Mouse (Mus musculus) neural tube, embryonic 12.5 days (tissue): ENCODE results near the gene Sncb. TPM values are rescaled to one million over a fixed set of nuclear protein-coding genes. Genes with fewer than 3 reads are reported as not detected.

Experiments
- ATAC-seq: fragments of 200-750 bp; cut with Nextera tagmentation; 2 replicates; pipeline ENCODE4 v1.8.0; 2017; ENCODE audit warnings: low read depth, mild to moderate bottlenecking, moderate TSS enrichment, moderate library complexity; ENCODE audit not compliant: low FRiP score
- H3K27ac ChIP-seq: fragments of 300-500 bp; sonication (generic); 2 replicates; pipeline ENCODE4 v1.5.1; 2016
- H3K27me3 ChIP-seq: fragments of 300-500 bp; sonication (generic); replicated peaks from 2 replicates; pipeline ENCODE4 v1.6.1; 2016; ENCODE audit warnings: mild to moderate bottlenecking
- H3K36me3 ChIP-seq: fragments of 300-500 bp; sonication (generic); 2 replicates; pipeline ENCODE4 v1.6.1; 2016; ENCODE audit warnings: mild to moderate bottlenecking
- H3K4me1 ChIP-seq: fragments of 300-500 bp; sonication (generic); 2 replicates; pipeline ENCODE4 v1.6.1; 2016
- H3K4me2 ChIP-seq: fragments of 300-500 bp; sonication (generic); replicated peaks from 2 replicates; pipeline ENCODE4 v1.6.1; 2016; ENCODE audit warnings: mild to moderate bottlenecking
- H3K4me3 ChIP-seq: fragments of 300-500 bp; sonication (generic); 2 replicates; pipeline ENCODE4 v1.5.1; 2016
- H3K9ac ChIP-seq: fragments of 300-500 bp; sonication (generic); 2 replicates; pipeline ENCODE4 v1.6.1; 2016; ENCODE audit warnings: mild to moderate bottlenecking
- H3K9me3 ChIP-seq: fragments of 300-500 bp; sonication (generic); 2 replicates; pipeline ENCODE4 v1.6.1; 2016; ENCODE audit warnings: mild to moderate bottlenecking
- WGBS: fragments of 180-500 bp; shearing (Covaris S2); methylation state at CpG from one replicate; pipeline ENCODE4 v1.1.7; 2016; 5-methylcytosine and 5-hydroxymethylcytosine counted together
- polyA plus RNA-seq: library from polyadenylated mRNA; unstranded; fragments of >200 nt; fragmentation: Nextera tagmentation; extraction: Ambion mirVana; gene quantifications from 2 replicates; pipeline ENCODE4 v1.2.1, GENCODE M21; 2016

Sncb gene
- polyA plus RNA-seq, 1 experiment from 2014 or later, result 4.2 TPM

DNA sequence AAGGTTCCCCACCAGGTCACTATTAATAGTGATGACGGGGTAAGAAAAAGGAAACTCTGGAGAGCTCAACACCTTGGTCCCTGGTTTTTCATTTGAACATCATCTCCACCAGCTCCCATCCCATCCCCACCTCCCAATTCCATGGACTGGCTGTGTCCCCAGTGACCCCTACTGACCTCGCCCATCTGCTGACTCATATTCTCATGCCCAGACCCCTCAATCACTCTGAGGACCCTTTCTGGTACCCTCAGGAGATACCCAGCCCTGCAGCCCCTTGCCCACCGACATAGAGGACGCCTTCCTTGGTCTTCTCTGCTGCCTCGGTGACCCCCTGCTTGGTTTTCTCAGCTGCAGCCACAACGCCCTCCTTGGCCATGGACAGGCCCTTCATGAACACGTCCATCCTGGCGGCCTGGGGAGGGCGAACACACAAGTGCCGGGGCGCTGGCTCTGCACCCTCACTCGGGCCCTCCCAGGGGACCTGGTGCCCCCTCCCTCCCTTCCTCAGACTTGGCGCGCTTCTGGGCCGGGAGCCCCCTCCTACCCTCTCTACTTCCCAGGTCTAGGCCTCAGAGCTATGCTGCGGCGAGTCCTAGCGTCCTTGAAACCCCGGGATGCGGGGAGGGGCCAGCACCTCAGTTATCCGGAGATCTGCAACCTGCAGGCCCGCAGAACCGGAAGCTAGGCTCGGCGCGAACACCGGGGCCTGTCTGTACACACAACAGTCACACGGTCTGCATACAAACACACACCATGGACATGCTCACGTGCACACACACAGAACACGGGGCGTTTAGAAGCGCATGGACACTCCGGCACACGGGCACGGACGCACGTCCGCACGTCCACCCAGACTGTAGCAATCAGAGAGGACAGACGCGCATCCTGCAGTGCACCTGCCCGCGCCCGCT is 859 bp downstream of the Sncb start:
- Histone ChIP-seq H3K27ac (no peak overlapping the region), H3K9ac (peak overlapping the region; percentile 44), H3K27me3 (peaks cover 56% of the 10 kb centered on the region), H3K4me1 (peaks cover 14% of the 10 kb centered on the region), H3K4me3 (peak overlapping the region; percentile 41), H3K36me3 (no peaks in the 10 kb centered on the region), H3K4me2 (peak overlapping the region; percentile 77), H3K9me3 (no peaks in the 10 kb centered on the region)
- peak; percentile 61; the same call in 1 of the 2 replicates for ATAC-seq
- WGBS, result 4% methylated on average over 44 of the region's 44 CpGs

DNA sequence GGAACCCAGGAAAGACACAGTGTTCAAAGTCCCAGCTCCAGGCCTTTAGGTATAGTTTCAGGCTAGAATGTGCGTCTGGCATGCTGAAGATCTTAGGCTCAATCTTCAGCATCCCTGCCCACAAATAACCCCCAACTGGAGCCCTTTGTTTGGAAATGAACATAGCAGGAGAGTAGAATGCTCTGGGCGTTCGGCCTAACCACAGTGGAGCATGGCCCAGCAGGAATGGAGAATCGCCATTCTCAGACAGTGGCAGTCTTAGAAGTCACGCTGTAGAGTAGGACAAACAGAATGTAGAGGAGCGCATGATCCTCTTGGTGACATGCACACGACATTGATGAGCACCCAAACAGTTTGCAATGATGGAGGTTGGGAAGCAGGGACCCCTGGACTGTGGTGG is 5.5 kb downstream of the Sncb start:
- Histone ChIP-seq H3K9me3 (no peaks in the 10 kb centered on the region), H3K9ac (no peak overlapping the region), H3K4me3 (no peak overlapping the region), H3K27ac (no peak overlapping the region), H3K4me1 (peaks cover 40% of the 10 kb centered on the region), H3K4me2 (no peak overlapping the region), H3K36me3 (no peaks in the 10 kb centered on the region), H3K27me3 (peaks cover 38% of the 10 kb centered on the region)
- 80% methylated on average over 7 of the region's 7 CpGs for WGBS
- no peak for ATAC-seq

DNA sequence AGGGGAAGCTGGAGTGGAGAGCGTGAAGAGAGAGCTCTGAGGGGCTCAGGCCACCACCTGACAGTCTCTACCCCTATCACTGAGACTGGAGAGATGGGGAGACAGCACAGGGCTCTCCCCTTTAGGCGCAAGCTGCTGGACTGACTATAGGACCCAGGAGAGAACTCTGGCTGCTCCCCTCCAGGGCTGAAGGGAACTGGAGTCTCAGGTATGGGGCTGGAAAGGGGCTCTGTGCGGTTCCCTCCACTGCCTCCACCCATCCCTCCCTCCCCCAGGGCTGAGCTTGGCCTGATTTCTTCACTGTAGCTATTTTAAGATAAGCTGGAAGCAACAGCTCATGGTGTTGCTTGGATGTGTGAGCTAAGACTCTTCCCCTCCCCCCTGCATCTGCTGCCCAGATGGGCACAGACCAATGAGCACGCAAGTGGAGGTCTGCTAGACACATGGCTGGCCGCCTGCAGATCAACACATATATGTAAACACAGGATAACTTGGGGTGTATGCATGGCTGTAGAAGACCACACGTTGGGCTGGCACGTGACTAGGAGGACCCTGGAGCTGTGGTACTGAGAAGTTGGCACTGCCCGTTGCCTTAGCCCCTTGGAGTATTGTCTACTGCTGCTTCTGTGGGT is 6.1 kb downstream of the Sncb start:
- Histone ChIP-seq H3K36me3 (no peaks in the 10 kb centered on the region), H3K4me1 (peaks cover 40% of the 10 kb centered on the region), H3K27ac (no peak overlapping the region), H3K27me3 (peaks cover 32% of the 10 kb centered on the region), H3K9me3 (no peaks in the 10 kb centered on the region), H3K4me2 (no peak overlapping the region; the same call in 1 of the 2 replicates), H3K9ac (no peak overlapping the region), H3K4me3 (no peak overlapping the region)
- no peak for ATAC-seq
- 66% methylated on average over 8 of the region's 8 CpGs for WGBS

DNA sequence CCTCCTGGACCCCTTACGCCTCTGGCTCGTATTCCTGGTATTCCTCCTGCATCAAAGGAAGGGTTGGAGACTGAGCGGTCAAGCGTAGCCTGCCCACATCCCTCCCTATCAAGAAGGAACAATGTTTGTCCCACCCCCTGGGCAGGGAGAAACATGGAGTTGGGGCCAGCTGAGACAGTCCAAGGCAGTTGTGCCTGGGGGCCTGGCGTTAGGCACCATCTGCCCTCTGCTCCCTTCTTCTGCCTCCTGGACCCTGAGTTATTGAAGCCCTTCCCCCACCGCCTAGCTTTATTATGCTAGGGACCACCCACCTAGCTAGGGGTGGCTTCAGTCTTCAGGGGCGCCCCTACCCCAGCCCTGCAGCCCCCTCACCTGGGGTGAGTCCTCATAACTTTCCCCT is 6.9 kb downstream of the Sncb start:
- no peaks in the 10 kb centered on the region for H3K36me3 ChIP-seq
- H3K9ac ChIP-seq, result peak overlapping the region; percentile 47; the same call in 1 of the 2 replicates
- no peak overlapping the region for H3K27ac ChIP-seq
- ATAC-seq, result 0 out of 2 replicates have a peak, but pooled peaks have one; percentile 3
- WGBS, result 6% methylated on average over 7 of the region's 7 CpGs
- H3K27me3 ChIP-seq, result peaks cover 24% of the 10 kb centered on the region
- no peaks in the 10 kb centered on the region for H3K9me3 ChIP-seq
- H3K4me2 ChIP-seq, result peak overlapping the region; percentile 81
- no peak overlapping the region for H3K4me3 ChIP-seq
- H3K4me1 ChIP-seq, result peaks cover 46% of the 10 kb centered on the region

DNA sequence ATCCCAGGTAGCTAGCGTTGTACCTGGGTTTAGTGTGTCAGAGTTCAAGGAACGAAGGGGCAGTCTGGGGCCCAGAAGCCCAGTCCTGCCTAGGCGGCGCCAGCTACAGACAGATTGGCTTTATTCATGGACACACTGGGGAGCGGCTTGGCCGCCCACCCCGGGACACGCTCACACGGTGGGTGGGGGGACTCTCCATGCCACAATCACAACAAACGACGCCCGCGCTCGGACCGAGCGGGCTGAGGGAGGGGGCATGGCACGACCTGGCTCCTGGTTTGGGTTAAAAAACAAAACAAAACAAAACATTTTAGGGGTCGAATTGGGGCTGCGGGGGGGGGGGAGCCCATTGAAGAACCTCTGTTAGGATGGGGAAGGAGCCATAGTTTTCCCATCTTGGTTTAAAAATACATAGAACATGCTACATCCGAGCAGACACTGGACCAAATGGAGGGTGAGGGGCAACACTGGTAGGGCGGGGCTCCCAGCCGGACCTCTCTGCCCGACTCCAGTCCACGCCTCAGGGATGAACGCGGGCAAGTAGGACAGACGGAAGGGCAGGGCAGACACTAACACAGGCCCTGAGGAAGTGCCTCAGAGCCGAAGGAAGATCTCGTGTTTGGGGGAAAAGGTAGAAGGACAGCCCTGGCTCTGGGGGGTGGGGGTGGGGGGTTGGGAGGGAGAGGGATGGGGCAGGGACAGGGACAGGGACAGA is 7.5 kb downstream of the Sncb start:
- 1% methylated on average over 29 of the region's 29 CpGs for WGBS
- Histone ChIP-seq H3K27me3 (peaks cover 18% of the 10 kb centered on the region), H3K36me3 (no peaks in the 10 kb centered on the region), H3K27ac (no peak overlapping the region), H3K9ac (peak overlapping the region; percentile 47), H3K4me3 (peak overlapping the region; percentile 40), H3K4me1 (peaks cover 48% of the 10 kb centered on the region), H3K4me2 (peak overlapping the region; percentile 81), H3K9me3 (no peaks in the 10 kb centered on the region)
- ATAC-seq, result peak; percentile 11; the same call in 1 of the 2 replicates

DNA sequence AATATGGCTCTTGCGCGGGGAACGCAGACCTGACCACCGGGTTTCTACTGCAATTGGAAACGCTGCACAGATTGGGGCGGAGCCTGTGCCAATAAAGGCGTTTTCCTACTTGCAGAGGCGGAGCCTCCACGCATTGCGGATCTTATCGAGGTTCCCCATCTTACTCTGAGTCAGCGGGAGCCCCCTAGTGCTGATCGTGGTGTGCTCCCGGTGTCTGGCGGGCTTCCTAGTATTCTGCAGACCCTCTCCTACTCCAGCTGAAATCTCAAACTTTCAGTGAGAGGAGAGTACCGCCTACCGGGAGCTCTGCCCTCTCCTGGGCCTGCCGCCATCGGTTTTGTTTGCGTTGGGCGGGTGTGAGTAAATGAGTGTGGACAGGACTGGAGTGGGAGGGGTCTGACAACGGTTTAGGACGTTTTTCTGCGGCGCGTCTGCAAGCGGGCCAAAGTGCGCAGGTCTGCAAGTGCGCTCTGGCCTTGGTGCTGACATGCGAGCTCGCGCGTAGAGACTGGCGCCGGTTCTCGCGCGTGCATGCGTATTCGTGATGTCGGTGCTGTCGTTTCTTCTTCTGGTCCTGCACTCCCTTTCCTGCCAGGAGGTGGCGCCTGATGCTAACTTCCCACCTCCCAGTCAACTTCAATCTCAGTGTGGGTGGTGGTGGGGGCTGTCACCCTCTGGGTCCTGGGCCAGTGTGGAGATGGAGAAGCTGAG is 8.2 kb downstream of the Sncb start:
- Histone ChIP-seq H3K4me3 (peak overlapping the region; percentile 40), H3K9ac (peak overlapping the region; percentile 47), H3K4me1 (peaks cover 48% of the 10 kb centered on the region), H3K36me3 (no peaks in the 10 kb centered on the region), H3K9me3 (no peaks in the 10 kb centered on the region), H3K27ac (peak overlapping the region; percentile 65), H3K4me2 (peak overlapping the region; percentile 81), H3K27me3 (peaks cover 18% of the 10 kb centered on the region)
- ATAC-seq, result peak; percentile 83
- WGBS, result under 1% methylated on average over 43 of the region's 43 CpGs

DNA sequence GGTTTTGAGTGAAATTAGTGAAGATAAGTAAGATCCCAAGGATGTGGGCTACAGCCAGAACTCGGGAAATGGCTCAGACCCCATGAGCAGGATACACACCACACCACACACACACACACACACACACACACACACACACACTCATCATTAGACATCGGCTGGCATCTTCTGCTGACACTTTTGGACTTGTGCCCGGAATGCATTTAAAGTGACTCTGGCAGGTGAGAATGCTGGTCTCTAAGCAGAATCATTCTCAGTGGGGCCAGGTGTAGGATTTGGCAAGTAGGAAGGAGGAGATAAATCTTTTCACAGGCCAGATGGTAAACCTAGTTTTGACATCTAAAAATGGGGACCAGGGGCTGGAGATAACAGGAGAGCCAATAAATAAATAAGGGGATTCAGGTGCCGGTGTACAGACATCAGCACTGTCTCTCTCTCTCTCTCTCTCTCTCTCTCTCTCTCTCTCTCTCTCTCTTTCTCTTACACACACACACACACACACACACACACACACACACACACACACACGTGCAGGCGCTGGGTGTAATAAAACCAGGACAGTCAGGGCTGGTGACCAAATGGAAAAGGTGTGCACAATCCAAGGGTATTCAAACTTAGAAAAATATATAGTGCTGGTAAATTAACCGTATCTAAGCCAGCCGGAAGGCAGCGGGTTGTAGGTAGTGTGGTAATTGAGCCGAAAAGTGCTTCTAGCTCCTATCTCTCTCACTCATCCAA is 9.1 kb downstream of the Sncb start:
- peak overlapping the region; percentile 47; the same call in 1 of the 2 replicates for H3K9ac ChIP-seq

DNA sequence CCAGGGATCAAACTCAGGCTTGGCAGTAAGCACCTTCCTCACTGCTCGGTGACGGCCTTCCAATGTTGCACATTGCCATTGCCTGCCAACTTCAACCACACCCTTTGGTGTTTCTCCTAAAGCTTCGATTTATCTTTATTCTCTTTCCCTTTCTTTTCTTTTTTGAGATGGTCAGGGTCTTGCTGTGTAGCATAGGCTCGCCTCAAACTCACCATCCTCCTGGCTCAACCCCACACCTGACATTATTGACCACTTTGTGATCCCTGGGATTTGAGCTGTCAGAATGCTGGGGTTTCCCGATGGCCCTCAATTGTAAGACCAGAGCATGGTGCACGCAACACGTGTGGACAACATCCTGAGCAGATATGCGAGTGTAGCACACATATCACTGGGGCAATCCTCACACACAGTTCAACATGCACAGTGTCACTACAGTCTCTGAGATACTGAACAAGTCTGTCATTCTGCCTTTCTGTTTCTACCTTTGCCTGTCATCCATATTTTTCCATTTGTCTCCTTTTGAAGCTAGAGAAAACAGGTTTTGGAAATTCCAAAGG is 10.2 kb downstream of the Sncb start:
- Histone ChIP-seq H3K27me3 (peaks cover 29% of the 10 kb centered on the region), H3K9me3 (no peaks in the 10 kb centered on the region), H3K27ac (no peak overlapping the region), H3K4me3 (no peak overlapping the region), H3K4me2 (no peak overlapping the region), H3K4me1 (peaks cover 48% of the 10 kb centered on the region), H3K9ac (no peak overlapping the region), H3K36me3 (no peaks in the 10 kb centered on the region)
- WGBS, result 89% methylated on average over 8 of the region's 8 CpGs
- ATAC-seq, result no peak

More for the DNA sequence above, 9.1 kb downstream of the Sncb start:
- Histone ChIP-seq H3K4me1 (peaks cover 48% of the 10 kb centered on the region), H3K27me3 (peaks cover 20% of the 10 kb centered on the region), H3K36me3 (no peaks in the 10 kb centered on the region), H3K4me2 (peak overlapping the region; percentile 81), H3K27ac (peak overlapping the region; percentile 65), H3K4me3 (peak overlapping the region; percentile 40), H3K9me3 (no peaks in the 10 kb centered on the region)
- 38% methylated on average over 10 of the region's 10 CpGs for WGBS
- no peak for ATAC-seq

DNA sequence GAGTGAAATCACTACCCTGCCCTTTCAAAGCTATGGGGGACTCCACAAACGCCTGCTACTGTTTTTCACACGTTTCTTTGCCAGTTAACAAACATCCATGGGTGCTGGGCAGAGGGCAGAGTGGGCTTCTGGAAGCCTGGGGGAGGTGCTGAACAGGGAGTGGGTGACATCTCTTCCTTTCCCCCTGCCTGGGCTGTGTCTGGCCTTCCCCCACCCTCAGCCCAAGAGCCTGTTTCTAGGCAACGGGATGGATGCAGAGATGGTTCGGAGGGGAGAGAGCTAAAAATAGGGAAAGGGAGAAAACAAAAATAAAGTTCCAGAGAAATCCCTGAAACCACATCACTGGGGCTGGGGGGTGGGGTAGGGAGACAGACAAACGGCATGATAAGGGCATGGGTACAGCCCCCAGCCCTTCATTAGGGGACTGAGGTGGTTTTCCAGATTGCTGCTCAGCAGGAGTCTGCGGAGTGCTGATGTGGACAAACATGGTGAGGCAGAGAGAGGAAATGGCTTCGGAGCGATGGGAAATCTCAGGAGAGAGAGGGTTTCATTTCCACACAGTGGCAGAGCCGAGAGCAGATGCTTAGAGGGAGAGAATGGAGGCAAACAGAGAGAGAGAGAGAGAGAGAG is 11.1 kb downstream of the Sncb start:
- H3K27ac ChIP-seq, result no peak overlapping the region
- no peak overlapping the region for H3K4me3 ChIP-seq
- WGBS, result 24% methylated on average over 9 of the region's 9 CpGs
- H3K4me1 ChIP-seq, result peaks cover 46% of the 10 kb centered on the region
- ATAC-seq, result no peak
- H3K36me3 ChIP-seq, result no peaks in the 10 kb centered on the region
- no peak overlapping the region for H3K9ac ChIP-seq
- H3K4me2 ChIP-seq, result no peak overlapping the region; the same call in 1 of the 2 replicates
- H3K27me3 ChIP-seq, result peaks cover 34% of the 10 kb centered on the region
- H3K9me3 ChIP-seq, result no peaks in the 10 kb centered on the region

DNA sequence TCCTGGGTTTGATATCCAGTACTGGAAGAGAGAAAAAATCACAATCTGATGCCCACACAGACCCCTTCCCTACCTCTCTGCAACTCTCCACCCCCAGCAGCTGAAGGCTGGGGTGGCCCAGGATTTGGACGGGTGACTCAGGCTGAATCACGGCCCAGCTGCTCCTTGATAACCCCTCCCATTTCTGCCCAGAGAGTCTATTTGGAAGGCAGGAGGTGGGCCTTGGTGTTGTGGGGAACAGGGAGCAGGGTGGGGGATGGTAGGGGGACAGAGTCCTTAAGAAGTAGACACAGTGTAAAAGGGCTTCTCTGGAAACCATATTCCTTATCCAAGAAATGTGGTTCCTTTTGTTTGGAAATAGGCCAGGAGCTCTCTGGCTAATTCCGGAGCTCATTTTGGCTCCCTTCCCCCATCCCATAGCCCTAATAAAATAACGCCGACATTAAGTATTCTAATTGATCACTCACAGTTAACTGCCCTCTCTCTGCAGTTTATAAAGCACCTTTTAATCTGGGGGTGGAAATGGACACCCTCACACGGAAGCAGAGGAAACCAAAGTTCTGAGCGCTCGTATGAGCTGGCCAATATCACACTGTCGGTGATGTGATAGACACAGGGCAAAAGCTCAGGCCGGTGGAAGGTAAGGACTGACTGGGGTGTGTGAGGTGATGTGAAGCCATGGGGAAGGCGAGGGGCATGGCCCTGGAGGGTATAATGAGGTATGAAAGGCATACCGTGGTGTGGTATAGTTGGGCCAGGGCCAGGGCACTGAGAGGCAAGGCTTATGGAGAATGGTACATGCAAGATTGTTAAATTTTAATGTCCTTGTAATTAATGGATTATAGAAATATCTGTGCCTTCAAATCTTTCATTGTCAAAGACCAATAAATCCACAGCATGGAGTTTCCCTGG is 12.0 kb downstream of the Sncb start:
- no peak overlapping the region for H3K4me2 ChIP-seq
- peaks cover 37% of the 10 kb centered on the region for H3K4me1 ChIP-seq
- 39% methylated on average over 12 of the region's 12 CpGs for WGBS

More for the DNA sequence above, 12.0 kb downstream of the Sncb start:
- no peak overlapping the region for H3K9ac ChIP-seq
- no peak for ATAC-seq
- no peaks in the 10 kb centered on the region for H3K36me3 ChIP-seq
- no peak overlapping the region for H3K4me3 ChIP-seq
- H3K27ac ChIP-seq, result no peak overlapping the region
- H3K9me3 ChIP-seq, result no peaks in the 10 kb centered on the region
- peaks cover 34% of the 10 kb centered on the region for H3K27me3 ChIP-seq
